Mouse (Mus musculus) heart, postnatal 0 days (tissue): ENCODE results near the gene Slc10a6.

Experiments
- CTCF ChIP-seq: IDR thresholded peaks from 2 replicates; pipeline ENCODE4 v1.5.1; 2016; ENCODE audit warnings: antibody characterized with exemption, control low read depth, low read depth
- EP300 ChIP-seq: IDR thresholded peaks from 2 replicates; pipeline ENCODE4 v1.6.1; 2016; ENCODE audit warnings: antibody characterized with exemption, low read depth

DNA sequence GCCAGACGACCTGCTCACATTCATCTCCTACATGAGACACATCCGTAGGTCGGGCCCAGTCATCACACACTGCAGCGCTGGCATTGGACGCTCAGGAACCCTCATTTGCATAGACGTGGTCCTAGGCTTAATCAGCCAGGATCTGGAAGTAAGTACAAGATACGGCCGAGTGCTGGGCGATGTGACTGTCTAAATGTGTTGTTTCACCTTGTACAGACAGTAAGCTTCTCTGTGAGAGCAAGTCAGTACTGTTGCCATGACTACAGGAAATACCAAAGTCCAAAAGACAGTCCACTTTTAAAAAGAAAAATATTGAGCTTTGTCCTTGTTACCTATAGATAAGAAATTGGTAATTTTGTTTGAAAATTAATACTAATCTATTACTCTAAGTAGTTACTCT is 35.6 kb downstream of the Slc10a6 start:
- TF ChIP-seq CTCF: no peak
- TF ChIP-seq EP300: no peak
